Mouse (Mus musculus) gastrocnemius, adult 18-20 months (tissue): Measurements from ENCODE around the gene Rps27rt. TPM values are rescaled to one million over a fixed set of nuclear protein-coding genes. Genes with fewer than 3 reads are reported as not detected.
"Not testable (repeated sequence)": the region's sequence is repeated elsewhere in the genome, so short reads cannot be mapped to it uniquely, and the experiment has no call there.

Experiments
- DNase-seq: peaks from one replicate; pipeline ENCODE4 v3.0.0; 2021; ENCODE audit warnings: low spot score
- long read RNA-seq, 2 experiments: library from polyadenylated mRNA; stranded (forward); transcript quantifications; one replicate each; pipeline ENCODE4 v2.0.0; 2021
- total RNA-seq, 2 experiments: library from RNA; stranded (reverse); gene quantifications; 2 replicates each; pipeline ENCODE4 v1.2.3; 2021

Rps27rt gene
- 10 to 100 TPM; 16.1 to 23.6 TPM for total RNA-seq
- long read RNA-seq, experiment 1, transcript Rps27rt-201 (1 exons, 374 nt): major isoform, 56 of 56 reads
- long read RNA-seq, experiment 1, partial matches to known transcripts: 0 of 56 reads
- long read RNA-seq, experiment 1, other reads (novel, unspliced or antisense): 0 of 56 reads
- long read RNA-seq, experiment 2, transcript Rps27rt-201 (1 exons, 374 nt): major isoform, 61 of 61 reads
- long read RNA-seq, experiment 2, partial matches to known transcripts: 0 of 61 reads
- long read RNA-seq, experiment 2, other reads (novel, unspliced or antisense): 0 of 61 reads

- DNase-seq: no peak
Observed at GRCm38 (mm10) chr9:114982689-114983360, at the start of gene Rps27rt. TSS of gene Rps27rt (minus strand) at chr9:114982739.

- not testable (repeated sequence) for DNase-seq
Observed at GRCm38 (mm10) chr9:115031046-115031445, 48.5 kb upstream of the Rps27rt start.

- no peak for DNase-seq
Observed at GRCm38 (mm10) chr9:115030581-115030980, 48.0 kb upstream of the Rps27rt start.

GRCm38 (mm10) chr9:115029307-115029706 lies 46.8 kb upstream of the Rps27rt start:
- DNase-seq: no peak

- peak; percentile 58 for DNase-seq
Observed at GRCm38 (mm10) chr9:115023708-115024383, 41.3 kb upstream of the Rps27rt start.

GRCm38 (mm10) chr9:115023137-115023536 lies 40.6 kb upstream of the Rps27rt start:
- DNase-seq: no peak

- DNase-seq: no peak
Observed at GRCm38 (mm10) chr9:115021419-115021818, 38.9 kb upstream of the Rps27rt start.

GRCm38 (mm10) chr9:115020141-115020540 lies 37.6 kb upstream of the Rps27rt start:
- no peak for DNase-seq

GRCm38 (mm10) chr9:115012367-115012766 lies 29.8 kb upstream of the Rps27rt start:
- no peak for DNase-seq

- no peak for DNase-seq
Observed at GRCm38 (mm10) chr9:115008194-115008593, 25.7 kb upstream of the Rps27rt start.

GRCm38 (mm10) chr9:115007776-115008175 lies 25.2 kb upstream of the Rps27rt start:
- DNase-seq: no peak

- DNase-seq: no peak
Observed at GRCm38 (mm10) chr9:115005446-115005845, 22.9 kb upstream of the Rps27rt start.

GRCm38 (mm10) chr9:114999771-115000146 lies 17.2 kb upstream of the Rps27rt start:
- no peak for DNase-seq

- DNase-seq: no peak
Observed at GRCm38 (mm10) chr9:114999010-114999770, 16.7 kb upstream of the Rps27rt start.

- DNase-seq: no peak
Observed at GRCm38 (mm10) chr9:114996489-114996888, 13.9 kb upstream of the Rps27rt start.

GRCm38 (mm10) chr9:114995716-114996115 lies 13.2 kb upstream of the Rps27rt start:
- no peak for DNase-seq

GRCm38 (mm10) chr9:114995250-114995649 lies 12.7 kb upstream of the Rps27rt start:
- no peak for DNase-seq

GRCm38 (mm10) chr9:114992528-114992927 lies 10.0 kb upstream of the Rps27rt start:
- no peak for DNase-seq

- DNase-seq: no peak
Observed at GRCm38 (mm10) chr9:114990421-114990820, 7.9 kb upstream of the Rps27rt start.

- no peak for DNase-seq
Observed at GRCm38 (mm10) chr9:114988610-114989327, 6.2 kb upstream of the Rps27rt start.

- no peak for DNase-seq
Observed at GRCm38 (mm10) chr9:114988029-114988428, 5.5 kb upstream of the Rps27rt start.
